Mouse (Mus musculus): ENCODE measurements around the gene Oit3. TPM values are rescaled to one million over a fixed set of nuclear protein-coding genes. Genes with fewer than 3 reads are reported as not detected.

The Oit3 gene
- polyA plus RNA-seq, 1 experiment = not detected

GRCm38 (mm10) chr10:59377906-59378305, 63.7 kb downstream of the Oit3 start:
- 90% methylated on average over 10 of the region's 10 CpGs for WGBS
- TF ChIP-seq POLR2A (IDR thresholded peaks at IDR 0.05; ENCODE audit: borderline replicate concordance, control insufficient read depth, low read depth, low read length) (no peak), CTCF (IDR thresholded peaks at IDR 0.05; ENCODE audit: control insufficient read depth, insufficient read depth, low read length) (no peak)
- Histone ChIP-seq H3K27ac (ENCODE audit: control insufficient read depth, insufficient read depth, low read depth, low read length, poor library complexity) (no peak overlapping the region), H3K4me1 (ENCODE audit: control insufficient read depth, insufficient read depth, low read length) (peaks cover 3% of the 10 kb centered on the region), H3K4me3 (replicated peaks; ENCODE audit: control insufficient read depth, low read depth, low read length) (no peak overlapping the region)

Other genes with a start within 250 kb of the Oit3 start
- gene Sept10, start 219.9 kb downstream of the Oit3 start, polyA plus RNA-seq (2011; ENCODE audit: insufficient read depth, insufficient read length, low replicate concordance, missing spikeins) = 3.8 and 5.7 TPM in 2 replicates
- gene Sowahc, start 219.8 kb downstream of the Oit3 start, polyA plus RNA-seq (2011; ENCODE audit: insufficient read depth, insufficient read length, low replicate concordance, missing spikeins) = 1.1 and 3.1 TPM in 2 replicates
- 6.2 and 12.4 TPM in 2 replicates for gene P4ha1, start 118.5 kb downstream of the Oit3 start, polyA plus RNA-seq (2011; ENCODE audit: insufficient read depth, insufficient read length, low replicate concordance, missing spikeins)
- 12.5 and 45.2 TPM in 2 replicates for gene Gm10273, start 46.1 kb downstream of the Oit3 start, polyA plus RNA-seq (2011; ENCODE audit: insufficient read depth, insufficient read length, low replicate concordance, missing spikeins)
- not detected in 2 replicates for gene Pla2g12b, start 38.1 kb downstream of the Oit3 start, polyA plus RNA-seq (2011; ENCODE audit: insufficient read depth, insufficient read length, low replicate concordance, missing spikeins)
- gene Gm10322, start 174.3 kb upstream of the Oit3 start, polyA plus RNA-seq (2011; ENCODE audit: insufficient read depth, insufficient read length, low replicate concordance, missing spikeins) = not detected in 2 replicates
- gene Mcu, start 174.9 kb upstream of the Oit3 start, polyA plus RNA-seq (2011; ENCODE audit: insufficient read depth, insufficient read length, low replicate concordance, missing spikeins) = 11.7 and 16.1 TPM in 2 replicates

Measured in bone marrow, adult 2 months (tissue).